Mouse (Mus musculus) liver, postnatal 0 days (tissue): Measurements from ENCODE around the gene Dapk3. TPM values are rescaled to one million over a fixed set of nuclear protein-coding genes. Genes with fewer than 3 reads are reported as not detected.
"Not testable (repeated sequence)": the region's sequence is repeated elsewhere in the genome, so short reads cannot be mapped to it uniquely, and the experiment has no call there.

ENCODE experiments used
- ATAC-seq: fragments of 200-750 bp; cut with Nextera tagmentation; 2 replicates; pipeline ENCODE4 v1.8.0; 2017; ENCODE audit warnings: mild to moderate bottlenecking, moderate library complexity
- DNase-seq: peaks from one replicate; pipeline ENCODE4 v3.0.0-alpha.2; 2016
- H3K27ac ChIP-seq: fragments of 300-500 bp; sonication (generic); 2 replicates; pipeline ENCODE4 v1.5.1; 2014; ENCODE audit warnings: antibody characterized with exemption, moderate library complexity, mild to moderate bottlenecking, low read depth
- H3K27me3 ChIP-seq: fragments of 300-500 bp; sonication (generic); 2 replicates; pipeline ENCODE4 v1.6.1; 2014; ENCODE audit warnings: low read length, control low read depth, mixed read lengths; ENCODE audit not compliant: insufficient read depth
- H3K36me3 ChIP-seq: fragments of 300-500 bp; sonication (generic); replicated peaks from 2 replicates; pipeline ENCODE4 v1.6.1; 2014; ENCODE audit warnings: mild to moderate bottlenecking, control low read depth, low read length, moderate library complexity, mixed read lengths; ENCODE audit not compliant: insufficient read depth
- H3K4me1 ChIP-seq: fragments of 300-500 bp; sonication (generic); 2 replicates; pipeline ENCODE4 v1.6.1; 2014; ENCODE audit warnings: antibody characterized with exemption, mild to moderate bottlenecking, control low read depth; ENCODE audit not compliant: insufficient read depth
- H3K4me2 ChIP-seq: fragments of 300-500 bp; sonication (generic); 2 replicates; pipeline ENCODE4 v1.6.1; 2014; ENCODE audit warnings: low read depth, mild to moderate bottlenecking, low read length, moderate library complexity, mixed read lengths
- H3K4me3 ChIP-seq: fragments of 300-500 bp; sonication (generic); 2 replicates; pipeline ENCODE4 v1.5.1; 2014; ENCODE audit warnings: low read depth, low read length
- H3K9ac ChIP-seq: fragments of 300-500 bp; sonication (generic); replicated peaks from 2 replicates; pipeline ENCODE4 v1.6.1; 2014; ENCODE audit warnings: mild to moderate bottlenecking, moderate library complexity
- H3K9me3 ChIP-seq: fragments of 300-500 bp; sonication (generic); 2 replicates; pipeline ENCODE4 v1.6.1; 2016; ENCODE audit warnings: mild to moderate bottlenecking, control low read depth, low read length, mixed read lengths
- CTCF ChIP-seq: sonication (generic); IDR thresholded peaks from 2 replicates; pipeline ENCODE4 v1.5.1; 2016; ENCODE audit warnings: antibody characterized with exemption, low read depth
- EP300 ChIP-seq: IDR thresholded peaks from 2 replicates; pipeline ENCODE4 v1.6.1; 2016; ENCODE audit warnings: antibody characterized with exemption, low read depth, mild to moderate bottlenecking
- WGBS: fragments of 180-500 bp; shearing (Covaris S2); extraction: QIAGEN DNeasy Blood & Tissue Kit; methylation state at CpG from one replicate; pipeline ENCODE4 v1.1.7; 2014; ENCODE audit not compliant: insufficient replicate concordance; 5-methylcytosine and 5-hydroxymethylcytosine counted together
- polyA plus RNA-seq: library from polyadenylated mRNA; unstranded; fragments of >200 nt; fragmentation: Nextera tagmentation; extraction: Ambion mirVana; gene quantifications from 2 replicates; pipeline ENCODE4 v1.2.1, GENCODE M21; 2015

Dapk3 gene
- polyA plus RNA-seq, 1 experiment from 2014 or later: 15.3 TPM

DNA sequence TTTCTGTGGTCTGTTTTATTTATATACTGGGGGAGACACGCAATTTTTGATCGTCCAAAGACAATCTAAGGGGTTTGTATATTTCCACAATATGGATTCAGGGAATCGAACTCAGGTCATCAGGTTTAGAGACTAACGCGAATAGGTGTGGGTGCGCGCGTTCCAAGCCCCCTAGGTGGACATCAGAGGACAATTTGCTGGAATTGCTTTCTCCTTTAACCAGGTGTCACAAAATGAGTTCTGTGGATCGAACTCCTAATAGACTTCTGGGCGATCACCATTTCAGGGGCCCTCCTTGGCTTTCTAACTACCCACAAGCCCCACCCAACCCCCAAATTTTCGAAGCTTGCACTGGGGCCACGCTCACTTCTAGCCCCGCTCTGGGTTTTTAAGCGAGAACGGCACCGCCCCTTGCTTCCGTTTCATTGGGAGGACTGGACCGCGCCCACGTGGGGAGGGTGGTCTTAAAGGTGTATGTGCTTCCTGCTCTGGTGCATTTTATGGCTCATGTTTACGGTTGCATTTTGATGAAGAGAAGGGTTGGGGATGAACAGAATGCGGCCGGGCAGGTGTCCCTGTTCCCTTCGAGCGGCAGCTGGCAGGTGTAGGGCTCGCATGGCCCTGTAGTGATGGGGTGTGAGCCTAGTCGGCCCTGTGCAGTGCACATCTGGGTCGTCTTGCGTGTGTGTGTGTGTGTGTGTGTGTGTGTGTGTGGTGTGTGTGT, 14.1 kb upstream of the Dapk3 start:
- Histone ChIP-seq H3K4me3 (peak overlapping the region; percentile 83), H3K4me2 (peak overlapping the region; percentile 91), H3K9ac (peak overlapping the region; percentile 41), H3K36me3 (peaks cover 7% of the 10 kb centered on the region; the same call in 1 of the 2 replicates), H3K27ac (peak overlapping the region; percentile 88), H3K4me1 (peaks cover 22% of the 10 kb centered on the region), H3K27me3 (no peaks in the 10 kb centered on the region), H3K9me3 (no peaks in the 10 kb centered on the region)
- DNase-seq: peak; percentile 90
- WGBS: 1% methylated on average over 29 of the region's 29 CpGs
- no peak for TF ChIP-seq EP300
- TF ChIP-seq CTCF: no peak
- ATAC-seq: peak; percentile 44

DNA sequence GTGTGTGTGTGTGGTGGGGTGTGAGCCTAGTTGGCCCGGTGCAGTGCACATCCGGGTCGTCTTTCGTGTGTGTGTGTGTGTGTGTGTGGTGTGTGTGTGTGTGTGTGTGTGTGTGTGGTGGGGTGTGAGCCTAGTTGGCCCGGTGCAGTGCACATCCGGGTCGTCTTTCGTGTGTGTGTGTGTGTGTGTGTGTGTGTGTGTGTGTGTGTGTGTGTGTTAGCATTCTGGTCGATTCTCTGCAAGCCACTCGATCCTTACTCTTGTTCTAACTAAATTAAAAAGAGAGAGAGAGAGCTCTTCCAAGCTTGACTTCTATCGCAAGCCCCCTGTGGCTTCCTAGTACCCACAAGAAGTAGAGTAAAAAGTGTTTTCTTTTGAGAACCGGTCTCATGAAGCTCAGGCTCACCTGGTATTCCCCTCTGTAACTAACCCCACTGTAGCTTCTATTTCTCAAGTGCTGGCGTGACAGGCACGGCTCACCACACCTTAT, 13.3 kb upstream of the Dapk3 start:
- not testable (repeated sequence) for H3K9ac ChIP-seq, H3K9me3 ChIP-seq, H3K4me3 ChIP-seq, DNase-seq, H3K27me3 ChIP-seq, H3K36me3 ChIP-seq
- ATAC-seq: peak; percentile 45
- 15% methylated on average over 8 of the region's 14 CpGs for WGBS
- peak overlapping the region; percentile 43 for H3K4me2 ChIP-seq
- peak overlapping the region; percentile 50; the same call in 1 of the 2 replicates for H3K27ac ChIP-seq
- peaks cover 22% of the 10 kb centered on the region for H3K4me1 ChIP-seq

DNA sequence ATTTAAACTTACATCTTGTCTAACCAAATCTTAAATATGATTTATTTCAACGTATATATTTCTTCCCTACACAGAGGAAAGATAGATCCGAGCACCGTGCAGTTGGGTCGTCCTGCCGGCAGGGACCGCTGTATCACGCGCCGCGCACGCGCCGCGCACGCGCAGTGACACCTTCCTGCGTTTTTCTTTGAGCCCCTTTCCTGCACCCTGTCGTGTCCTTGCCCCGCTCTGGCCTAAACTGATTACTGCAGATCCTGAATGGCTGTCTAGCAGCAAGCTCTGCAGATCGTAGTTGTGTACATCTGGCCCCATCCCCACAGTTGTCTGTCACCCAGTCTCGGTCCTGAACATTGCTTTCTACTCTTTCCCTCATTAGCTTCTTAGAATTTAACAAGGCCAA, 9.7 kb upstream of the Dapk3 start:
- H3K4me2 ChIP-seq: peak overlapping the region; percentile 57
- TF ChIP-seq EP300 (no peak), CTCF (peak; percentile 96)
- peaks cover 33% of the 10 kb centered on the region for H3K4me1 ChIP-seq
- DNase-seq: peak; percentile 87
- peaks cover 5% of the 10 kb centered on the region for H3K36me3 ChIP-seq
- 0 out of 2 replicates have a peak overlapping the region, but pooled peaks have one; percentile 17 for H3K9ac ChIP-seq
- ATAC-seq: peak; percentile 12; the same call in 1 of the 2 replicates
- H3K27me3 ChIP-seq: no peaks in the 10 kb centered on the region
- 7% methylated on average over 21 of the region's 21 CpGs for WGBS
- 0 out of 2 replicates have a peak overlapping the region, but pooled peaks have one; percentile 14 for H3K4me3 ChIP-seq
- H3K27ac ChIP-seq: peak overlapping the region; percentile 68
- H3K9me3 ChIP-seq: no peaks in the 10 kb centered on the region

DNA sequence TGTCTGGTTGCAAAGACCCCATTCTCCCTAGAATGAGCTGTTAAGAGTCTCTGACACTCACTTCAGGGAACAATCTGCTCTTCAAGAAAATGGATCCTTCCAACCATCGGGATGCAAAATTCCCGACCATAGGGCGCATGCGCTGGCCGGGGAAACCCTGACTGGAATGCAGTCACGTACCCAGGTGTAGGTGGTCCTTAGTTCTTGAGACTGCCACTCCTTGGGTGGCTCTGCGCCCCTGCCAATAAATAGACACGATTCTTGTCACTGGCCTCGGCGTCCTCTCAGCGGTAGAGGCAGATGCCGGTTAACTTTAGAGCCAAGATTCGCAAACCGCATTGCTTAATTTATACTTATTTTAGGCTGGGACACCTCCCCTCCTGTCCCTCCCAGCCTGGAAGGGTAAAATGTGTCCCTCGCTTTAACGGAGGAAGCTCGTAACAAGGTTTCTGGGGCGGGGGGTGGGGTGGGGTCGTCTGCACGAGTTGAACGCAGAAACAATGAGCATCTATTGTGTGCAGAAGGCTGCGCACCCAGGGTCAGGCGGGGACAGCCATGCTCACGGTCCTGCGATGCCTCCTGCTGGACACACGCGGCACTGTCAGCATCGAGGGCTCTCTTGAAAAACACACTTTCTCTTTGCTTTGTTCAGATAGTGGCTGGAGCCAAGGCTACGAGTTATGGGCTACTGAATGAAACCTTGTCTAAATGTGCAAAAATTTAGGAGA, 8.0 kb upstream of the Dapk3 start:
- peak; percentile 25 for ATAC-seq
- no peaks in the 10 kb centered on the region for H3K27me3 ChIP-seq
- peaks cover 31% of the 10 kb centered on the region for H3K4me1 ChIP-seq
- no peak overlapping the region for H3K9ac ChIP-seq
- TF ChIP-seq EP300: no peak
- TF ChIP-seq CTCF: peak; percentile 98
- no peaks in the 10 kb centered on the region for H3K9me3 ChIP-seq
- WGBS: 9% methylated on average over 29 of the region's 29 CpGs
- peak overlapping the region; percentile 6; the same call in 1 of the 2 replicates for H3K4me3 ChIP-seq
- peak overlapping the region; percentile 93 for H3K27ac ChIP-seq
- H3K36me3 ChIP-seq: peaks cover 22% of the 10 kb centered on the region
- peak; percentile 91 for DNase-seq
- peak overlapping the region; percentile 84 for H3K4me2 ChIP-seq

- DNase-seq, H3K9me3 ChIP-seq, H3K9ac ChIP-seq, ATAC-seq, H3K27me3 ChIP-seq: not testable (repeated sequence)
- H3K4me3 ChIP-seq: peak overlapping the region; percentile 6; the same call in 1 of the 2 replicates
- H3K36me3 ChIP-seq: peaks cover 27% of the 10 kb centered on the region
- H3K27ac ChIP-seq: peak overlapping the region; percentile 93
- 9% methylated on average over 4 of the region's 4 CpGs for WGBS
- H3K4me1 ChIP-seq: peaks cover 31% of the 10 kb centered on the region
- H3K4me2 ChIP-seq: peak overlapping the region; percentile 84
Observed at GRCm38 (mm10) chr10:81175345-81175701, 7.5 kb upstream of the Dapk3 start.

GRCm38 (mm10) chr10:81175936-81176465, 6.8 kb upstream of the Dapk3 start:
- no peaks in the 10 kb centered on the region for H3K27me3 ChIP-seq
- 11% methylated on average over 13 of the region's 13 CpGs for WGBS
- H3K9ac ChIP-seq: peak overlapping the region; percentile 51
- DNase-seq: no peak
- H3K4me1 ChIP-seq: peaks cover 31% of the 10 kb centered on the region
- peaks cover 34% of the 10 kb centered on the region for H3K36me3 ChIP-seq
- H3K4me3 ChIP-seq: peak overlapping the region; percentile 82
- TF ChIP-seq EP300: no peak
- TF ChIP-seq CTCF: no peak
- no peak for ATAC-seq
- peak overlapping the region; percentile 84 for H3K4me2 ChIP-seq
- H3K27ac ChIP-seq: peak overlapping the region; percentile 93
- H3K9me3 ChIP-seq: no peaks in the 10 kb centered on the region
